1 mouse cellular context compared by ENCODE assay signal in genomic region chr10:84579527-84579926, GRCm38 (mm10).
TF ChIP-seq lines count a peak whose summit lies in the region.

No protein-coding gene starts in this region.

TF ChIP-seq in MEL, 35 proteins besides CTCF, POLR2A, EP300 and RAD21 (continued from another document):
- no peak; the same call in 1 of the 2 replicates for TF ChIP-seq ETS1 (IDR thresholded peaks at IDR 0.05; ENCODE audit: low read depth, low read length)
